Mouse (Mus musculus): ENCODE results near the gene Taar7f.

- TF ChIP-seq CTCF (IDR thresholded peaks at IDR 0.05; ENCODE audit: borderline replicate concordance, insufficient read depth, low read length) (no peak), POLR2A (IDR thresholded peaks at IDR 0.05; ENCODE audit: low read depth, low read length) (no peak)
Observed at GRCm38 (mm10) chr10:24037314-24037713, 12.0 kb upstream of the Taar7f start, which contains the start of gene Taar7e.
